Mouse (Mus musculus) E14TG2a.4 (cell line): ENCODE measurements at regions not wholly inside any gene's neighbourhood (a gene's known extent, or its start where the extent isn't known, plus 50 kb on each side); places are given as distances from the start of the nearest gene placed in this dataset.

Experiments used
- CTCF ChIP-seq: conservative IDR thresholded peaks from 2 replicates; pipeline ENCODE4 v1.5.1; 2014; ENCODE audit warnings: low read length
- NANOG ChIP-seq: IDR thresholded peaks from 2 replicates; pipeline ENCODE4 v1.6.1; 2014; ENCODE audit warnings: borderline replicate concordance, low read length, mixed read lengths
- POU5F1 ChIP-seq: IDR thresholded peaks from 2 replicates; pipeline ENCODE4 v1.6.1; 2014; ENCODE audit warnings: low read length, borderline replicate concordance

DNA sequence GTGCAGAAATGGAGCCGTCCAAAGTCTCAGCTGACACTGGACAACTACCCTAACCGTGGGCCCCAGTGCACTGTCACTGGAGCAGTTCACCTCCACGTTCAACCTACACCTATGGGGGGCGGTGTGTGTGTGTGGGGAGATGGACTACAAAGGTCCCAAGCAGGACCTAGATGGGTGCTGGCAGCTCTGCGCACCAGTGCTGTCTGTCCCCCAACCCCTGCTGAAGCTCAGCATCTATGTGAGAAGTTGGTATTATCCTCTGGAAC is 117.7 kb upstream of the Lhx1 start:
- TF ChIP-seq CTCF (no peak), NANOG (no peak), POU5F1 (no peak)
